Mouse (Mus musculus): ENCODE measurements at regions not wholly inside any gene's neighbourhood (a gene's known extent, or its start where the extent isn't known, plus 50 kb on each side); places are given as distances from the start of the nearest gene placed in this dataset.
A peak's percentile ranks its signal among the peaks of the same experiment; 100 is the strongest.

GRCm38 (mm10) chr9:117967080-117967479, 73.2 kb upstream of the Azi2 start:
- DNase-seq (ENCODE audit: low read depth), result no peak

- no peak for DNase-seq (ENCODE audit: low read depth)
Observed at GRCm38 (mm10) chr9:117966326-117966989, 73.8 kb upstream of the Azi2 start.

- no peak for DNase-seq (ENCODE audit: low read depth)
Observed at GRCm38 (mm10) chr9:117962088-117963030, 77.9 kb upstream of the Azi2 start.

- DNase-seq (ENCODE audit: low read depth), result no peak
Observed at GRCm38 (mm10) chr9:117959845-117960244, 80.5 kb upstream of the Azi2 start.

GRCm38 (mm10) chr9:117957195-117957594, 83.1 kb upstream of the Azi2 start:
- DNase-seq (ENCODE audit: low read depth), result no peak

GRCm38 (mm10) chr9:117956691-117957090, 83.6 kb upstream of the Azi2 start:
- no peak for DNase-seq (ENCODE audit: low read depth)

- DNase-seq (ENCODE audit: low read depth), result peak; percentile 8
Observed at GRCm38 (mm10) chr9:117927466-117927847, 112.8 kb upstream of the Azi2 start.

GRCm38 (mm10) chr9:117926700-117927465, 113.4 kb upstream of the Azi2 start:
- DNase-seq (ENCODE audit: low read depth), result peak; percentile 44

- peak; percentile 6 for DNase-seq (ENCODE audit: low read depth)
Observed at GRCm38 (mm10) chr9:117922992-117923391, 117.3 kb upstream of the Azi2 start.

GRCm38 (mm10) chr9:117907895-117908424, 132.3 kb upstream of the Azi2 start:
- no peak for DNase-seq (ENCODE audit: low read depth)

GRCm38 (mm10) chr9:117905045-117905747, 135.1 kb upstream of the Azi2 start:
- DNase-seq (ENCODE audit: low read depth), result no peak

- no peak for DNase-seq (ENCODE audit: low read depth)
Observed at GRCm38 (mm10) chr9:117904621-117905020, 135.7 kb upstream of the Azi2 start.

- DNase-seq (ENCODE audit: low read depth), result no peak
Observed at GRCm38 (mm10) chr9:117903025-117903424, 137.3 kb upstream of the Azi2 start.

GRCm38 (mm10) chr9:117902239-117902939, 137.9 kb upstream of the Azi2 start:
- DNase-seq (ENCODE audit: low read depth), result no peak

GRCm38 (mm10) chr9:117900631-117901030, 139.7 kb upstream of the Azi2 start:
- DNase-seq (ENCODE audit: low read depth), result no peak

- DNase-seq (ENCODE audit: low read depth), result no peak
Observed at GRCm38 (mm10) chr9:117896517-117896916, 143.8 kb upstream of the Azi2 start.

GRCm38 (mm10) chr9:117892601-117893000, 147.7 kb upstream of the Azi2 start:
- no peak for DNase-seq (ENCODE audit: low read depth)

GRCm38 (mm10) chr9:117873172-117873571, 167.1 kb upstream of the Azi2 start:
- no peak for DNase-seq (ENCODE audit: low read depth)

GRCm38 (mm10) chr9:117872387-117873081, 167.8 kb upstream of the Azi2 start:
- DNase-seq (ENCODE audit: low read depth), result no peak

- no peak for DNase-seq (ENCODE audit: low read depth)
Observed at GRCm38 (mm10) chr9:117872021-117872386, 168.3 kb upstream of the Azi2 start.

All from c-Kit-positive CD71-negative TER-119-negative erythroid progenitor cells, embryonic 14.5 days (primary cell).